Mouse (Mus musculus): ENCODE data around the gene Gars. TPM values are rescaled to one million over a fixed set of nuclear protein-coding genes. Genes with fewer than 3 reads are reported as not detected.

The Gars gene
- polyA plus RNA-seq, 1 experiment from 2014 or later, result 234 TPM

DNA sequence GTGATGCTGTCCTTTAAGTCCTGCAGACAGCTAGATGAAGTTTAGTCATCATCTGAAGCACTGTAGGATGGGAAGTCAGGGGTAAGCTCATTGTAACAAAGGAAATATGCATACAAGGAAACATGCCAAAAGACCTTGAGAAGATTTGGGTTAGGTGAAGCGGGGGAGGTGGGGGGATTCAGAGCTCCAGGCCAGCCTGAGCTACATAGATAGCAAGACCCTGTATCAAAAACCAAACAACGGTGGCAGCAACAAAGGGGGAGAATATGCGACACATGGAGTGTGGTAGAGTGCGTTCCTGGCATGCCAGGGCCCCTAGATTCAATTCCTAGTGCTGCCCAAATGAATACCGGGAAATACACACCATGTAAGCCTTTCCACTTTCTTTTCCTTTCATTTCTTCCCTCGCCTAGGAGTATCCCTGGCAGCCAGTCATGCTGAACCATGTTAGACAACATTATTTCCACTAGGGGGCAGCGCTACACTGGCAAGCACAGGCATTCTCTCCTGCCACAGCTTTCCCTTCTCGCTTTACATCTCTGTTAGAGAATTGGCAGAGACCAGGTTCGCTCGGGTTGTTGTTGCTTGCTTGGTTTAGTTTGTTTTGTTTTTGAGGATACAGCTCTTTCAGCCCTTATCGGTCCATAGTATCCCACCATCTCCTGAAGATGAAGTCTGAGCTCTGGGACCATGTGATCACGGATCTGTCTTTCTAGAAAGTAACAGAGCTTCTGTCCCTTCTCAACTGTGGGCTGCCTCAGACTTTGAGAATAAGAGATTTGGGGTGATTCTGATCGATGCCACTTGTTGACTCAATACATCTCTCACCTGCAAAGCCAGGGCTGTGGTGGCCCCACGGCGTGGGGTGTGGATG is 20.9 kb upstream of the Gars start:
- no peaks in the 10 kb centered on the region for H3K4me1 ChIP-seq (ENCODE audit: control insufficient read depth, insufficient read depth, low read length)
- no peaks in the 10 kb centered on the region for H3K36me3 ChIP-seq (ENCODE audit: control insufficient read depth, insufficient read depth, low read length)
- H3K27me3 ChIP-seq (ENCODE audit: control insufficient read depth, insufficient read depth, low read length), result no peaks in the 10 kb centered on the region

DNA sequence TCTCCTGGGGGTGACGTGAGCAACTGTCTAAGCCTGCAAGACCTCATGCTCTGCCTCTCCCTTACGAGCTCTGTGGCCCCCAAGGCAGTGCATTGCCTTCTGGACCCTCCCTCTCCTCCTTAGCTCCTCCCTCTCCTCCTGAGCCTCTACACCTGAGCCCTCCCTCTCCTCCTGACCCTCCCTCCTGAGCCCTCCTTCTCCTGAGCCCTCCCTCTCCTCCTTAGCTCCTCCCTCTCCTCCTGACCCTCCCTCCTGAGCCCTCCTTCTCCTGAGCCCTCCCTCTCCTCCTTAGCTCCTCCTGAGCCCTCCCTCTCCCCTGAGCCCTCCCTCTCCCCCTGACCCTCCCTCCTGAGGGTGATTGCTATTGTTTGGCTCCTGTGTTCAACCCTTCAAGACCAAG is 19.4 kb upstream of the Gars start:
- Histone ChIP-seq H3K4me3 (ENCODE audit: low read depth, low read length) (no peak overlapping the region), H3K27me3 (ENCODE audit: control insufficient read depth, insufficient read depth, low read length) (no peaks in the 10 kb centered on the region), H3K9ac (ENCODE audit: low read length) (no peak overlapping the region), H3K27ac (ENCODE audit: low read depth, low read length) (no peak overlapping the region), H3K9me3 (ENCODE audit: control insufficient read depth, low read length) (0 out of 2 replicates have a peak, but pooled peaks cover 3% of the 10 kb centered on the region), H3K36me3 (ENCODE audit: control insufficient read depth, insufficient read depth, low read length) (no peaks in the 10 kb centered on the region), H3K4me2 (ENCODE audit: low read depth) (no peak overlapping the region), H3K4me1 (ENCODE audit: control insufficient read depth, insufficient read depth, low read length) (no peaks in the 10 kb centered on the region)
- no peak for DNase-seq (ENCODE audit: low spot score)
- 79% methylated on average over 2 of the region's 2 CpGs for WGBS
- ATAC-seq (ENCODE audit: insufficient read depth, low FRiP score, low TSS enrichment), result no peak

More for the DNA sequence above, 20.9 kb upstream of the Gars start:
- WGBS, result 31% methylated on average over 15 of the region's 15 CpGs
- Histone ChIP-seq H3K9me3 (ENCODE audit: control insufficient read depth, low read length) (0 out of 2 replicates have a peak, but pooled peaks cover 3% of the 10 kb centered on the region), H3K9ac (ENCODE audit: low read length) (no peak overlapping the region), H3K27ac (ENCODE audit: low read depth, low read length) (no peak overlapping the region), H3K4me2 (ENCODE audit: low read depth) (no peak overlapping the region), H3K4me3 (ENCODE audit: low read depth, low read length) (no peak overlapping the region)
- DNase-seq (ENCODE audit: low spot score) (peak; percentile 73), ATAC-seq (ENCODE audit: insufficient read depth, low FRiP score, low TSS enrichment) (no peak)

GRCm38 (mm10) chr6:55021806-55022205 is 16.0 kb upstream of the Gars start:
- DNase-seq (ENCODE audit: low spot score), result no peak
- Histone ChIP-seq H3K27me3 (ENCODE audit: control insufficient read depth, insufficient read depth, low read length) (no peaks in the 10 kb centered on the region), H3K27ac (ENCODE audit: low read depth, low read length) (no peak overlapping the region), H3K4me1 (ENCODE audit: control insufficient read depth, insufficient read depth, low read length) (no peaks in the 10 kb centered on the region), H3K9ac (ENCODE audit: low read length) (no peak overlapping the region), H3K4me3 (ENCODE audit: low read depth, low read length) (no peak overlapping the region), H3K36me3 (ENCODE audit: control insufficient read depth, insufficient read depth, low read length) (no peaks in the 10 kb centered on the region), H3K4me2 (ENCODE audit: low read depth) (no peak overlapping the region), H3K9me3 (ENCODE audit: control insufficient read depth, low read length) (no peaks in the 10 kb centered on the region)
- 89% methylated on average over 7 of the region's 7 CpGs for WGBS
- no peak for ATAC-seq (ENCODE audit: insufficient read depth, low FRiP score, low TSS enrichment)

- Histone ChIP-seq H3K27ac (ENCODE audit: low read depth, low read length) (no peak overlapping the region), H3K9ac (ENCODE audit: low read length) (no peak overlapping the region), H3K4me1 (ENCODE audit: control insufficient read depth, insufficient read depth, low read length) (no peaks in the 10 kb centered on the region), H3K27me3 (ENCODE audit: control insufficient read depth, insufficient read depth, low read length) (no peaks in the 10 kb centered on the region), H3K4me3 (ENCODE audit: low read depth, low read length) (no peak overlapping the region), H3K9me3 (ENCODE audit: control insufficient read depth, low read length) (no peaks in the 10 kb centered on the region), H3K36me3 (ENCODE audit: control insufficient read depth, insufficient read depth, low read length) (no peaks in the 10 kb centered on the region), H3K4me2 (ENCODE audit: low read depth) (no peak overlapping the region)
- no peak for ATAC-seq (ENCODE audit: insufficient read depth, low FRiP score, low TSS enrichment)
- 100% methylated on average over 2 of the region's 2 CpGs for WGBS
- no peak for DNase-seq (ENCODE audit: low spot score)
Observed at GRCm38 (mm10) chr6:55027642-55028041, 10.2 kb upstream of the Gars start.

GRCm38 (mm10) chr6:55036731-55037130 is 1.1 kb upstream of the Gars start:
- no peak overlapping the region for H3K9ac ChIP-seq (ENCODE audit: low read length)
- no peak overlapping the region for H3K4me3 ChIP-seq (ENCODE audit: low read depth, low read length)
- H3K4me2 ChIP-seq (ENCODE audit: low read depth), result no peak overlapping the region
- no peak overlapping the region for H3K27ac ChIP-seq (ENCODE audit: low read depth, low read length)
- peaks cover 6% of the 10 kb centered on the region for H3K4me1 ChIP-seq (ENCODE audit: control insufficient read depth, insufficient read depth, low read length)
- DNase-seq (ENCODE audit: low spot score) (no peak), ATAC-seq (ENCODE audit: insufficient read depth, low FRiP score, low TSS enrichment) (no peak)
- H3K27me3 ChIP-seq (ENCODE audit: control insufficient read depth, insufficient read depth, low read length), result no peaks in the 10 kb centered on the region
- no peaks in the 10 kb centered on the region for H3K9me3 ChIP-seq (ENCODE audit: control insufficient read depth, low read length)
- WGBS, result 91% methylated on average over 4 of the region's 4 CpGs
- H3K36me3 ChIP-seq (ENCODE audit: control insufficient read depth, insufficient read depth, low read length), result no peaks in the 10 kb centered on the region

DNA sequence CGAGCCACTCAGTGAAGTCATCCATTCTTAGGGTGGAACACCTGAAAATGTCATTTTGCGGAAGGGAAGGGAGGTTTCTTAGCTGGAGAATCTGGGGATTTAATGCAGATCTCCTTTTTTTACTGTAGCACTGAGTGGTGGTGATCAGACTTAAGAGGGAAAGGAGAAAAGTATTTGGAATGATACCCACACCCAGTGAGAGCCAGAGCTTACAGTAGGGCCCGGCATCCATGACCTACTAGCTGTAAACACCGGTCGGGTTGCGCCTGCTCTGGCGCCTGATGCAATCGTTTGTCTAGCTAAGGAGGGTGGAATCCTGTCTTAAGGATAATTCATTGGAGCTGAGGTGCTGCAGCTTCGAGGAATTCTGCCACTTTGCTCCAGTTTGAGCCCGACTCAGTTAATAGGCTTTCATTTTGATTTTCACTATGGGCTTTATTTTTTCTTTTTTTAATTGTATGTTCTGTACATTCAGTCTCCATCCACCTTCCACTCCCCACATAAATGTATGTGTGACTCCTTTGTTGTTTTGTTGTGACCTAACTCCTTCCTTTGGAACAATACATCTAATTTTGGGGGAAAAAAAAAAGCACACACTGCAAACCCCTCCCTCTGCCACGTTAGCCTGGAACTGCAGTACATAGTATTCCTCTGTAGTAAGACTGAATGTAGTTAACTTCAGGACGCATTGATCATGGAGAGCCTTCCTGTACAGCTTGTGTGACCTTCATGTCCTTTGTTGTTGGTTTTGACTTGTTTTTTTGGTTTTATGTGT is 1.1 kb downstream of the Gars start:
- no peaks in the 10 kb centered on the region for H3K27me3 ChIP-seq (ENCODE audit: control insufficient read depth, insufficient read depth, low read length)
- peak overlapping the region; percentile 94 for H3K4me3 ChIP-seq (ENCODE audit: low read depth, low read length)
- 5% methylated on average over 12 of the region's 12 CpGs for WGBS
- ATAC-seq (ENCODE audit: insufficient read depth, low FRiP score, low TSS enrichment) (0 out of 2 replicates have a peak, but pooled peaks have one; percentile 33), DNase-seq (ENCODE audit: low spot score) (peak; percentile 27)
- H3K9ac ChIP-seq (ENCODE audit: low read length), result peak overlapping the region; percentile 96
- H3K9me3 ChIP-seq (ENCODE audit: control insufficient read depth, low read length), result no peaks in the 10 kb centered on the region
- H3K27ac ChIP-seq (ENCODE audit: low read depth, low read length), result peak overlapping the region; percentile 92
- peak overlapping the region; percentile 81 for H3K4me2 ChIP-seq (ENCODE audit: low read depth)
- peaks cover 6% of the 10 kb centered on the region for H3K4me1 ChIP-seq (ENCODE audit: control insufficient read depth, insufficient read depth, low read length)
- no peaks in the 10 kb centered on the region for H3K36me3 ChIP-seq (ENCODE audit: control insufficient read depth, insufficient read depth, low read length)

DNA sequence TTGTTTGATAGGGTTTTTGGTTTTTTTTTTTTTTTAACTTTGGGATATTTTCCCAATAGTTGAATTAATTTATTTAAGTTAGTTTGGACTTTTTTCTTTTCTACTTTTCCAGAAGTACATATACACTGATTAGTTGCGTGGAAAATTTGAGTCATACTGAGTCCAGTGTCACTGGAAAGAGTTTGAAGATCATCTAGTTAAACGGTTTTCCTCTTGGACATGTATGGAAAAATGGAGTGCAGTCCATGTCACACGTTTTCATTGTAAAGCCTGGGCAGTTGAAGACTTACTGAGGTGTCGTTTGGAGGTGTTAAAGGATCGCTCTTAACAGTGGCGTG is 1.6 kb downstream of the Gars start:
- WGBS, result 73% methylated on average over 6 of the region's 6 CpGs
- Histone ChIP-seq H3K9me3 (ENCODE audit: control insufficient read depth, low read length) (no peaks in the 10 kb centered on the region), H3K4me3 (ENCODE audit: low read depth, low read length) (peak overlapping the region; percentile 94)

GRCm38 (mm10) chr6:55040031-55040430 is 2.2 kb downstream of the Gars start:
- H3K36me3 ChIP-seq (ENCODE audit: control insufficient read depth, insufficient read depth, low read length), result no peaks in the 10 kb centered on the region
- no peak for DNase-seq (ENCODE audit: low spot score)
- WGBS, result 83% methylated on average over 1 of the region's 1 CpGs
- no peak for ATAC-seq (ENCODE audit: insufficient read depth, low FRiP score, low TSS enrichment)
- peaks cover 6% of the 10 kb centered on the region for H3K4me1 ChIP-seq (ENCODE audit: control insufficient read depth, insufficient read depth, low read length)
- H3K4me3 ChIP-seq (ENCODE audit: low read depth, low read length), result no peak overlapping the region
- no peak overlapping the region for H3K4me2 ChIP-seq (ENCODE audit: low read depth)
- no peak overlapping the region for H3K27ac ChIP-seq (ENCODE audit: low read depth, low read length)
- H3K27me3 ChIP-seq (ENCODE audit: control insufficient read depth, insufficient read depth, low read length), result no peaks in the 10 kb centered on the region
- H3K9ac ChIP-seq (ENCODE audit: low read length), result no peak overlapping the region
- no peaks in the 10 kb centered on the region for H3K9me3 ChIP-seq (ENCODE audit: control insufficient read depth, low read length)

More for the DNA sequence above, 1.6 kb downstream of the Gars start:
- H3K27me3 ChIP-seq (ENCODE audit: control insufficient read depth, insufficient read depth, low read length), result no peaks in the 10 kb centered on the region
- H3K4me2 ChIP-seq (ENCODE audit: low read depth), result peak overlapping the region; percentile 81
- H3K36me3 ChIP-seq (ENCODE audit: control insufficient read depth, insufficient read depth, low read length), result no peaks in the 10 kb centered on the region
- H3K4me1 ChIP-seq (ENCODE audit: control insufficient read depth, insufficient read depth, low read length), result peaks cover 6% of the 10 kb centered on the region
- no peak overlapping the region for H3K9ac ChIP-seq (ENCODE audit: low read length)
- no peak for ATAC-seq (ENCODE audit: insufficient read depth, low FRiP score, low TSS enrichment)
- H3K27ac ChIP-seq (ENCODE audit: low read depth, low read length), result no peak overlapping the region
- DNase-seq (ENCODE audit: low spot score), result no peak
